Mouse (Mus musculus): ENCODE measurements around the gene Lat2. TPM values are rescaled to one million over a fixed set of nuclear protein-coding genes. Genes with fewer than 3 reads are reported as not detected.

The Lat2 gene
- total RNA-seq, 2 experiments from 2014 or later, result 34.0 to 50.9 TPM

DNA sequence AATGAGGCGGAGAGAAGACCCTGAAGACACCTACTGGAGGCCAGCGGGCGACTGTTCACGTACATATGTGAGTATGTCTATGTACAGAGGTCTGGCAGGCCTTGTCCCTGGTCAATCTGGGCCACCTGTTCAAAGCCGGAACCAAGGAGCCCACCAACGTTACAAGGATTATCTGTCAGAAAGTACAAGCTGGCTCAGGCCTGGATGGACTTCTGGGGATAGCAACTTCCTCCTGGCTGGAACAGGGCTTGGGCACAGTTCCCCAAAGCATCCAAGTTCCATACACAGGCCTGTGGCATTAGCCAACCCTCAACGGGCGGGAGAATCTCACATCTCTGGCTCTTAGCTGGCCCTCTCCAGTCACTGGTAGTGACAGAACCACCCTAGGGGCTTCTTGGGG, 529 bp downstream of the Lat2 start:
- peak; percentile 43 for ATAC-seq (replicated peaks; ENCODE audit: poor library complexity, severe bottlenecking)

- ATAC-seq (replicated peaks; ENCODE audit: poor library complexity, severe bottlenecking), result peak; percentile 47
Observed at GRCm38 (mm10) chr5:134613727-134614126, 1.1 kb downstream of the Lat2 start.

DNA sequence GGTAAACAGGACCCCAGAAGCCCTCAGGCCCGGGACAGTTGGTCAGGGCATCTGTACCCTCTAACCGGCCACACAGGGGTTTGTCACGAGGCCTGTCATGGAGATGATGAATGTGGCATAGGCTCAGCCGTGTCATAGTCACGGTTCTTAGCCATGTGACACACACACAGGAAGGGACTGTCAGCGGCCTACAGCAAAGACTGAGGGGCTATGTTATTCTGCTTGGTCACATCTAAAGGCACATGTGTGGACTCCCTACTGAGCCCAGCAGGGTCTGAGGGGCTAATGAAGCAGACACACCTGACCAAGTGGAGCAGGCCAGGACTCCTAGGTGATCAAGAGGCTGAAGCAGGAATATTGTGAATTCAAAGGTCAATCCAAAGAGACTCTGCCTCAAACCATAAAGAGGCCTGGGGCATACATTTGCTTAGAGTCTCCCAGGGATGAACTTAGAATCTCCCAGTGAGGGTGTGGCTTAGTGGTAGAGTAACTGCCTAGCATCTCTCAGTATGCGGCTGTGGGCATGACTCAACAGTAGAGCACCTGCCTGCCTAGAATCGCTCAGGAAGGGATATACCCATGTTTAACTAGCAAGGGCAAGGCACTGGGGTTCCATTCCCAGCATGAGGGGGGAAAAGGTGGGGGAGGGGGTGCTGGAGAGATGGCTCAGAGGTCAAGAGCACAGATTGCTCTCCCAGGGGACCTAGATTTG, 2.9 kb downstream of the Lat2 start:
- no peak for ATAC-seq (replicated peaks; ENCODE audit: poor library complexity, severe bottlenecking)

- ATAC-seq (replicated peaks; ENCODE audit: poor library complexity, severe bottlenecking), result no peak
Observed at GRCm38 (mm10) chr5:134609916-134610643, 4.7 kb downstream of the Lat2 start.

- peak; percentile 93 for ATAC-seq (replicated peaks; ENCODE audit: poor library complexity, severe bottlenecking)
Observed at GRCm38 (mm10) chr5:134607121-134607520, 7.7 kb downstream of the Lat2 start.

GRCm38 (mm10) chr5:134606314-134606713, 8.5 kb downstream of the Lat2 start:
- no peak for ATAC-seq (replicated peaks; ENCODE audit: poor library complexity, severe bottlenecking)

DNA sequence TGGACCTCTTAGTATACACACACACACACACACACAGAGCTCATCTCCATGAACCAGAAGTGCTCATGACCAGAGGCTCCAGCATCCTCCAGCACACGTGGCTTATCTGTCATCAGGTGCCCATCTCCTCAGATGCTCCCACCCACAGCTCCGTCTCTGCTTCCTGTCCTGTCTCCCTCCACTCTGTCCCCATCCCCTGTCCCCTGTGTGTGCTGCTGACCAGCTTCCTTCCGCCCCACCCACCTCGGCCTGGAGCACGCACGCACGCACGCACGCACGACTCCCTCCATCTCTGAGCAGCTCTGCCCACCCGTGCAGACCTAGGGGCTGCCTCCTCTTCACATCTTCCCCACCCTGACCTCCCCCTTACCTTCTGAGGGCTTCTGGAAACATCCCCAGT, 10.4 kb downstream of the Lat2 start:
- ATAC-seq (replicated peaks; ENCODE audit: poor library complexity, severe bottlenecking), result no peak

GRCm38 (mm10) chr5:134597711-134598110, 17.1 kb downstream of the Lat2 start:
- no peak for ATAC-seq (replicated peaks; ENCODE audit: poor library complexity, severe bottlenecking)

DNA sequence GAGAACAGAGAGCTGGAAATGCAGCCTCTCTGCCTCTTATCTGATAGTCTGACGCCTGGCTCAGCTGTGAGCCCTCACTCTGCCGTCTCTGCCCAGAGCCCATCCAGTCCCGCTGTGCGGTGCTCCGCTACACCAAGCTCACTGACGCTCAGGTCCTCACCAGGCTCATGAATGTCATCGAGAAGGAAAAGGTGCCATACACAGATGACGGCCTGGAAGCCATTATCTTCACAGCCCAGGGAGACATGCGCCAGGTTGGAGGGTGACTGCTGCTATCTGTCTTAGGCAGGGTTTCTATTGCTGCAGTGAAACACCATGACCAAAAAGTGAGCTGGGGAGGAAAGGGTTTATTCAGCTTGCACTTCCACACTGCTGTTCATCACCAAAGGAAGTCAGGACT, 21.7 kb downstream of the Lat2 start:
- no peak for ATAC-seq (replicated peaks; ENCODE audit: poor library complexity, severe bottlenecking)

GRCm38 (mm10) chr5:134592026-134592581, 22.7 kb downstream of the Lat2 start:
- peak; percentile 57; the same call in 1 of the 2 replicates for ATAC-seq (replicated peaks; ENCODE audit: poor library complexity, severe bottlenecking)

- ATAC-seq (replicated peaks; ENCODE audit: poor library complexity, severe bottlenecking), result peak; percentile 82
Observed at GRCm38 (mm10) chr5:134589900-134590299, 24.9 kb downstream of the Lat2 start.

DNA sequence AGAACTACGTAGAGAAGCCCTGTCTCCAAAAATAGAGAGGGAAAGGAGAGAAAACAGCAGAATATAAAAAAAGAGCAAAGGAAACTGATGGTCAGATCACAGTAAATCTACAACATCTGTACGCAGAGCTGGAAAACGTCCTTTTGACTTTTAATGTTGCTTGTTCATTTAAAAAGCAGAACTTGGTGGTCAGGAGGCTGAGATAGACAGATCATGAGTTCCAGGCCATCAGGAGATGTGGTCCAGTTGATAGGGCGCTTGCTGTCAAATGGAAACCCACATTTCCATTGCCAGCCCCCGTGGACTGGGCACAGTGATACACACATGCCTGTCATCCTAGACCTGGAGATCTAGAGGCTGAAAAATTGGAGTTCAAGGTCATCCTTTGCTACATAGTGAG, 30.0 kb downstream of the Lat2 start:
- ATAC-seq (replicated peaks; ENCODE audit: poor library complexity, severe bottlenecking), result peak; percentile 45

GRCm38 (mm10) chr5:134583884-134584213, 31.0 kb downstream of the Lat2 start:
- ATAC-seq (replicated peaks; ENCODE audit: poor library complexity, severe bottlenecking), result no peak

DNA sequence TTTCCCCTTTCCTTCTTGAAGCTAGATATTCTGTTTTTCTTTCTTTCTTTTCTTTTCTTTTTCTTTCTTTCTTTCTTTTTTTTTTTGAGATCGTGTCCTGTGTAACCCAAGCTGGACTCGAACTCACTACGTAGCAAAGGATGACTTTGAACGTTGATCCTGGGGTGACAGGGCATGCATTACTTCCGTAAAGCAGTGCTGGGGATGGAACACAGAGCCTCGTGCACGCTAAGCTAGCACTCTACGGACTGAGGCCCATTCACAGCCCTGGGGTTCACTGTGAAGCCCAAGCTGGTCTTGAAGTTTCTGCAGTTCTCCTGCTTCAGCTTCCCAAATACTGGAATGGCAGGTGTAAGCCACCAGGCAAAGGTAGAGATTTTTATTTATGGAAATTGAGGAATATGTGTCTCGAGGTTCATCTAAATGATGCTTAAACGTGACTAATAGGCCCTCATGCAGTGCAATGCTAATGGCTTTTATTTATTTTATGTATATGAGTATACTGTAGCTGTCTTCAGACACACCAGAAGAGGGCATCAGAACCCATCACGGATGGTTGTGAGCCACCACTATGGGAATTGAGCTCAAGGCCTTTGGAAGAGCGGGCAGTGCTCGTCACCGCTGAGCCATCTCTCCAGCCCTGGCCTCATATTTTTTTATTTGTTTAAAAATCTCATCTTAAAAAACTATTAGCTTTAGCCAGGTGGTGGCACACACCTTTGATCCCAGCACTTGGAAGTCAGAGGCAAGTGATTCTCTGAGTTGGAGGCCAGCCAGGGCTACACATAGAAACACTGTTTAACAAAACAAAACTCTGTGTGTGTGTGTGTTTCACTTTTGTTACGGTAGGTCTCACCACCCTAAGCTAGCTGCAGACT, 31.6 kb downstream of the Lat2 start:
- no peak for ATAC-seq (replicated peaks; ENCODE audit: poor library complexity, severe bottlenecking)

DNA sequence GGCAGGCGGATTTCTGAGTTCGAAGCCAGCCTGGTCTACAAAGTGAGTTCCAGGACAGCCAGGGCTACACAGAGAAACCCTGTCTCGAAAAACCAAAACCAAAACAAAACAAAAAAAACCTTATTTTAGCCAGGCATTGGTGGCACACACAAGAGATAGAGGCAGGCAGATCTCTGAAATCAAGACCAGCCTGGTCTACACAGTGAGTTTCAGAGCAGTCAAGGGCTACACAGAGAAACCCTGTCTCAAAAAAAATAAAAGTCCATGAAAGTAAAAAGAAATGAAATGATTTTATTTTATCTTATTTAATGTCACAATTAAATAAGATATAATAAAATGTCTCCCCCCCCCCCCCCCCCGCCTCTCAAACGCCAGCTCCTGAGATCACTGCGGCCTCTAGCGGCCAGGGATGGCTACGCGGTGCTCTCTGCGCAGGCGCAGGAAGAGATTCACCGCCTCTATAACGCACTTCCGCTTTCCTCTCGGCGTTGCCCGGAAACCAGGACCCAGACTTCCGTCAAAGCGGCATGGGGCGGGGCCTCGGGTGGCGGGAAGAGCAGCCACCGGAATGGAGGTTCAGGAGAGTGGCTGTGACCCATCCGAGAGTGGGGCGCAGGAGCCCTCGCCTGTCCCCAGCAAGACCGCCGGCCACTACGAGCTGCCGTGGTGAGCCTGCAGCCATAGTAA, 32.5 kb downstream of the Lat2 start:
- peak; percentile 95 for ATAC-seq (replicated peaks; ENCODE audit: poor library complexity, severe bottlenecking)

DNA sequence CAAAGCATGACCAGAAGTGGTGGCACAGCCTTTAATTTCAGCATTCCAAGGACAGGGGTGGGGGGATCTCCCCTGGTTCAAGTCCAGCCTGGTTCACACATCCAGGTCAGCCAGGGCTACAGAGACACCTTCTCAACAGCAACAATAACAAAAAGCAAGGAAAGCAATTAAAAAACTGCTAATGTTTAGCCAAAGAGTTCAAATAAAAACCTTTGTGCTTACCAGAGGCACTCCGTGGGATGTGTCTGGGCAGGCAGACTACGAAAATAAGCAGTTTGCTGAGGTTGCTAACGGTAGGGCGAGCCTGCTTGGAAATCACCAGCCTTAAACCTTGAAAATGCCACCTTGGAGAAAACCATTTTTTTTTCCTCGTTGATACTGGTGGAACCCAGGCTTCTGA, 33.7 kb downstream of the Lat2 start, which contains the start of gene Rfc2:
Gene Rfc2, plus strand, starts transcription at position 221 of the 400 bp plus-strand sequence.
- ATAC-seq (replicated peaks; ENCODE audit: poor library complexity, severe bottlenecking), result no peak

DNA sequence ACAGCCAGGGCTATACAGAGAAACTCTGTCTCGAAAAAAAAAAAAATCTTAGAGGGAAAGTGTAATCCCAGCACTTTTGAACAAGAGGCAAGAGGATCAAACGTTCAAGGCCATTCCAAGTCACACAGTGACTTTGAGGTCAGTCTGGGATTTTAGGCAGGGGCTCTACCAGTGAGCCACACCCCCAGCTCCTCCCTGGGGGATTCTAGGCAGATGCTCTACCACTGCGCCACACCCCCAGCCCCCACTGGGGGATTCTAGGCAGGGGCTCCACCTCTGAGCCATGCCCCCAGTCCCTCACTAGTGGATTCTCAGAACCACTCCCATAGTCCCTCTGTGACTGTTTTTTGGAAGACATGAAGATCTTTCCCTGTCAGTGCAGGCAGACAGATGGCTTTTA, 35.7 kb downstream of the Lat2 start:
- ATAC-seq (replicated peaks; ENCODE audit: poor library complexity, severe bottlenecking), result no peak

GRCm38 (mm10) chr5:134577534-134577933, 37.3 kb downstream of the Lat2 start:
- no peak for ATAC-seq (replicated peaks; ENCODE audit: poor library complexity, severe bottlenecking)

- ATAC-seq (replicated peaks; ENCODE audit: poor library complexity, severe bottlenecking), result no peak
Observed at GRCm38 (mm10) chr5:134576517-134577220, 38.2 kb downstream of the Lat2 start.
